Mouse (Mus musculus) embryonic facial prominence, embryonic 14.5 days (tissue): Measurements from ENCODE around the gene Lnx1. TPM values are rescaled to one million over a fixed set of nuclear protein-coding genes. Genes with fewer than 3 reads are reported as not detected.

Experiments
- ATAC-seq: fragments of 200-750 bp; cut with Nextera tagmentation; 2 replicates; pipeline ENCODE4 v1.8.0; 2017; ENCODE audit warnings: low read depth, moderate number of reproducible peaks, moderate TSS enrichment
- DNase-seq: peaks from one replicate; pipeline ENCODE4 v3.0.0-alpha.2; 2015; ENCODE audit warnings: low spot score
- H3K27ac ChIP-seq: fragments of 300-500 bp; sonication (generic); replicated peaks from 2 replicates; pipeline ENCODE4 v1.5.1; 2014; ENCODE audit warnings: low read depth, mild to moderate bottlenecking, low read length, moderate library complexity
- H3K27me3 ChIP-seq: fragments of 300-500 bp; sonication (generic); replicated peaks from 2 replicates; pipeline ENCODE4 v1.6.1; 2014; ENCODE audit warnings: low read length; ENCODE audit not compliant: control insufficient read depth, insufficient read depth
- H3K36me3 ChIP-seq: fragments of 300-500 bp; sonication (generic); 2 replicates; pipeline ENCODE4 v1.6.1; 2014; ENCODE audit warnings: low read length, mixed read lengths; ENCODE audit not compliant: control insufficient read depth, insufficient read depth
- H3K4me1 ChIP-seq: fragments of 300-500 bp; sonication (generic); 2 replicates; pipeline ENCODE4 v1.6.1; 2014; ENCODE audit warnings: antibody characterized with exemption, low read length; ENCODE audit not compliant: control insufficient read depth, insufficient read depth
- H3K4me2 ChIP-seq: fragments of 300-500 bp; sonication (generic); 2 replicates; pipeline ENCODE4 v1.6.1; 2014; ENCODE audit warnings: low read depth, mild to moderate bottlenecking, low read length, moderate library complexity, mixed read lengths
- H3K4me3 ChIP-seq: fragments of 300-500 bp; sonication (generic); 2 replicates; pipeline ENCODE4 v1.5.1; 2014; ENCODE audit warnings: low read depth, mild to moderate bottlenecking, low read length
- H3K9ac ChIP-seq: fragments of 300-500 bp; sonication (generic); 2 replicates; pipeline ENCODE4 v1.6.1; 2014; ENCODE audit warnings: low read depth, mild to moderate bottlenecking, low read length, moderate library complexity, mixed read lengths
- H3K9me3 ChIP-seq: fragments of 300-500 bp; sonication (generic); 2 replicates; pipeline ENCODE4 v1.6.1; 2016; ENCODE audit warnings: low read length; ENCODE audit not compliant: control insufficient read depth
- WGBS: fragments of 180-500 bp; shearing (Covaris S2); extraction: QIAGEN DNeasy Blood & Tissue Kit; methylation state at CpG from one replicate; pipeline ENCODE4 v1.1.7; 2014; 5-methylcytosine and 5-hydroxymethylcytosine counted together
- polyA plus RNA-seq: library from polyadenylated mRNA; unstranded; fragments of >200 nt; fragmentation: Nextera tagmentation; extraction: Ambion mirVana; gene quantifications from 2 replicates; pipeline ENCODE4 v1.2.1, GENCODE M21; 2014

The Lnx1 gene
- polyA plus RNA-seq, 1 experiment from 2014 or later = 2.4 TPM

GRCm38 (mm10) chr5:74729567-74729966 is 26.9 kb upstream of the Lnx1 start:
- Histone ChIP-seq H3K27me3 (no peaks in the 10 kb centered on the region), H3K9me3 (no peaks in the 10 kb centered on the region), H3K4me2 (no peak overlapping the region), H3K9ac (no peak overlapping the region), H3K27ac (no peak overlapping the region), H3K4me3 (no peak overlapping the region), H3K36me3 (no peaks in the 10 kb centered on the region), H3K4me1 (peaks cover 22% of the 10 kb centered on the region)
- no peak for DNase-seq
- ATAC-seq = no peak
- 78% methylated on average over 6 of the region's 6 CpGs for WGBS

GRCm38 (mm10) chr5:74728186-74728585 is 25.5 kb upstream of the Lnx1 start:
- Histone ChIP-seq H3K27me3 (no peaks in the 10 kb centered on the region), H3K4me1 (peaks cover 17% of the 10 kb centered on the region; the same call in 1 of the 2 replicates), H3K4me2 (no peak overlapping the region), H3K9ac (no peak overlapping the region), H3K9me3 (0 out of 2 replicates have a peak, but pooled peaks cover 4% of the 10 kb centered on the region), H3K36me3 (no peaks in the 10 kb centered on the region), H3K27ac (no peak overlapping the region), H3K4me3 (no peak overlapping the region)
- 49% methylated on average over 6 of the region's 6 CpGs for WGBS
- DNase-seq (no peak), ATAC-seq (no peak)

DNA sequence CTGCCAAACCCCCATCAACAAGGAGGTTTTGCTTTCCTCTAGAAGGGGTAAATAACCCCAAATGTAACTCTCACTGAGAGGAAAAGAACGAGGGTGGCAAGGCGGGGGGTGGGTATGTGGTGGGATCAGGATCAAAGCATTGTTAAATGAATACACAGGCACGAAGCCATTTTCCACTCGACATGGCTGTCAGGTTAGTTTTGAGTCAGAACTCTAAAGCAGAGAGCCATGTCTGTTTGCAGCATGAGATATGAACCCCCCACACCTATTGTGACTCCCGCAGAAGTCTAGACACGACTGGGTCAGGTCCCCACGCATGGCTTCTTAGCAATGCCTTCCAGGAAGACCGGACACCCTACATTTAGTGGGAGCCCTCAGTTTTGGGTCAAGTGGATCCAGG is 24.6 kb upstream of the Lnx1 start:
- peak; percentile 60 for DNase-seq
- H3K27ac ChIP-seq = no peak overlapping the region
- WGBS = 59% methylated on average over 8 of the region's 8 CpGs

GRCm38 (mm10) chr5:74725541-74725940 is 22.8 kb upstream of the Lnx1 start:
- Histone ChIP-seq H3K36me3 (no peaks in the 10 kb centered on the region), H3K4me2 (no peak overlapping the region), H3K27me3 (no peaks in the 10 kb centered on the region), H3K9me3 (0 out of 2 replicates have a peak, but pooled peaks cover 4% of the 10 kb centered on the region), H3K9ac (no peak overlapping the region), H3K4me1 (peaks cover 23% of the 10 kb centered on the region; the same call in 1 of the 2 replicates), H3K4me3 (no peak overlapping the region), H3K27ac (no peak overlapping the region)
- no peak for ATAC-seq
- no peak for DNase-seq
- WGBS = 40% methylated on average over 4 of the region's 4 CpGs

More for the DNA sequence above, 24.6 kb upstream of the Lnx1 start:
- no peak for ATAC-seq
- H3K4me1 ChIP-seq = peaks cover 17% of the 10 kb centered on the region; the same call in 1 of the 2 replicates
- H3K9me3 ChIP-seq = 0 out of 2 replicates have a peak, but pooled peaks cover 4% of the 10 kb centered on the region
- no peak overlapping the region for H3K4me3 ChIP-seq
- no peaks in the 10 kb centered on the region for H3K36me3 ChIP-seq
- no peak overlapping the region for H3K9ac ChIP-seq
- H3K27me3 ChIP-seq = no peaks in the 10 kb centered on the region
- no peak overlapping the region for H3K4me2 ChIP-seq

- no peaks in the 10 kb centered on the region for H3K36me3 ChIP-seq
- no peak overlapping the region for H3K4me3 ChIP-seq
- H3K27ac ChIP-seq = no peak overlapping the region
- no peak for DNase-seq
- no peak overlapping the region for H3K9ac ChIP-seq
- H3K27me3 ChIP-seq = no peaks in the 10 kb centered on the region
- ATAC-seq = peak; percentile 68; the same call in 1 of the 2 replicates
- peaks cover 8% of the 10 kb centered on the region; the same call in 1 of the 2 replicates for H3K4me1 ChIP-seq
- H3K9me3 ChIP-seq = 0 out of 2 replicates have a peak, but pooled peaks cover 4% of the 10 kb centered on the region
- H3K4me2 ChIP-seq = no peak overlapping the region
- 59% methylated on average over 3 of the region's 3 CpGs for WGBS
These were observed 19.1 kb upstream of the Lnx1 start for GRCm38 (mm10) chr5:74721816-74722215.

- Histone ChIP-seq H3K4me2 (peak overlapping the region; percentile 16; the same call in 1 of the 2 replicates), H3K27me3 (no peaks in the 10 kb centered on the region), H3K36me3 (no peaks in the 10 kb centered on the region), H3K27ac (no peak overlapping the region), H3K9ac (no peak overlapping the region), H3K4me3 (no peak overlapping the region), H3K4me1 (0 out of 2 replicates have a peak, but pooled peaks cover 11% of the 10 kb centered on the region), H3K9me3 (0 out of 2 replicates have a peak, but pooled peaks cover 4% of the 10 kb centered on the region)
- DNase-seq (no peak), ATAC-seq (no peak)
- WGBS = 50% methylated on average over 9 of the region's 9 CpGs
These were observed 17.9 kb upstream of the Lnx1 start for GRCm38 (mm10) chr5:74720661-74721060.

DNA sequence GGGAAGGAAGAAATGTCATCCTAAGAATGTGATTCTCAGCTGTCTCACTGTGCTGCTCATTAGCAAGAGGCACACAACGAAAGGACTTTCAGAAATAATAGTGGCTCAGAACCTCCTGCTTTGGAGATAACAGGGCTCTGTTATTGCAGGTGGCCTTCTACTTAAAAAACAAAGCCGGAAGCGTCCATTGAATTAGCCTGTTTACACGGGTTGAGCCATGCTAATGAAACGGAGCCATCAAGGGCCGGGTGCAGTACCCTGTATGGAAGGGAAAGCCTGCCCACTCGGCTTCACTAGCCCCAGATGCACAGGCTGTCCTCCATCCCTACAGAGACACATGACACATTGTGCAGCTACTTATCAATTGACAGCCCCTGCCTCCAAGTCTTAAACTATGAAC is 13.5 kb upstream of the Lnx1 start:
- Histone ChIP-seq H3K4me3 (no peak overlapping the region), H3K9me3 (no peaks in the 10 kb centered on the region), H3K27me3 (no peaks in the 10 kb centered on the region), H3K4me2 (no peak overlapping the region), H3K27ac (no peak overlapping the region), H3K9ac (no peak overlapping the region), H3K36me3 (no peaks in the 10 kb centered on the region), H3K4me1 (0 out of 2 replicates have a peak, but pooled peaks cover 4% of the 10 kb centered on the region)
- 20% methylated on average over 7 of the region's 7 CpGs for WGBS
- no peak for DNase-seq
- no peak for ATAC-seq

GRCm38 (mm10) chr5:74712811-74713210 is 10.1 kb upstream of the Lnx1 start:
- no peaks in the 10 kb centered on the region for H3K36me3 ChIP-seq
- no peak overlapping the region for H3K4me2 ChIP-seq
- no peaks in the 10 kb centered on the region for H3K9me3 ChIP-seq
- H3K4me1 ChIP-seq = 0 out of 2 replicates have a peak, but pooled peaks cover 9% of the 10 kb centered on the region
- DNase-seq = no peak
- no peaks in the 10 kb centered on the region for H3K27me3 ChIP-seq
- no peak for ATAC-seq
- H3K4me3 ChIP-seq = no peak overlapping the region
- H3K27ac ChIP-seq = no peak overlapping the region
- WGBS = 76% methylated on average over 4 of the region's 4 CpGs
- H3K9ac ChIP-seq = no peak overlapping the region

- Histone ChIP-seq H3K4me2 (no peak overlapping the region), H3K9ac (no peak overlapping the region), H3K27ac (no peak overlapping the region), H3K36me3 (no peaks in the 10 kb centered on the region), H3K27me3 (no peaks in the 10 kb centered on the region), H3K4me1 (peaks cover 11% of the 10 kb centered on the region; the same call in 1 of the 2 replicates), H3K9me3 (no peaks in the 10 kb centered on the region), H3K4me3 (no peak overlapping the region)
- no peak for DNase-seq
- WGBS = 94% methylated on average over 2 of the region's 2 CpGs
- peak; percentile 72; the same call in 1 of the 2 replicates for ATAC-seq
These were observed 9.3 kb upstream of the Lnx1 start for GRCm38 (mm10) chr5:74711988-74712387.
